Mouse (Mus musculus) cerebellum, adult 2 months (tissue): Measurements from ENCODE around the gene Kcnh2. TPM values are rescaled to one million over a fixed set of nuclear protein-coding genes. Genes with fewer than 3 reads are reported as not detected.

Experiments used
- DNase-seq, 2 experiments: peaks; one replicate each; pipeline ENCODE4 v3.0.0; 2021
- H3K27ac ChIP-seq: fragments of 200-500 bp; 2 replicates; pipeline ENCODE4 v1.5.1; 2012; ENCODE audit warnings: low read length, control low read depth, inconsistent platforms; ENCODE audit not compliant: insufficient read depth
- H3K27me3 ChIP-seq: fragments of 200-500 bp; 2 replicates; pipeline ENCODE4 v1.6.1; 2012; ENCODE audit warnings: inconsistent platforms, mild to moderate bottlenecking, low read length, moderate library complexity; ENCODE audit not compliant: control insufficient read depth, insufficient read depth
- H3K4me1 ChIP-seq: fragments of 200-500 bp; 2 replicates; pipeline ENCODE4 v1.6.1; 2011; ENCODE audit warnings: low read length; ENCODE audit not compliant: control insufficient read depth, insufficient read depth
- H3K4me3 ChIP-seq: fragments of 200-500 bp; replicated peaks from 2 replicates; pipeline ENCODE3; 2011; ENCODE audit warnings: mild to moderate bottlenecking, low read depth, low read length, control low read depth; ENCODE audit not compliant: insufficient read depth
- CTCF ChIP-seq: fragments of 200-500 bp; IDR thresholded peaks from 2 replicates; pipeline ENCODE4 v1.5.1; 2011; ENCODE audit warnings: low read depth, mild to moderate bottlenecking, control low read depth, low read length, moderate library complexity, borderline replicate concordance; ENCODE audit not compliant: insufficient read depth
- POLR2A ChIP-seq: fragments of 200-500 bp; IDR thresholded peaks from 2 replicates; pipeline ENCODE4 v1.6.1; 2011; ENCODE audit warnings: low read length, control low read depth, borderline replicate concordance; ENCODE audit not compliant: insufficient read depth
- WGBS: fragments of 180-500 bp; shearing (Covaris S2); methylation state at CpG from one replicate; pipeline ENCODE4 v1.1.7; 2018; 5-methylcytosine and 5-hydroxymethylcytosine counted together
- polyA plus RNA-seq: library from polyadenylated mRNA; depleted of rRNA; stranded (reverse); fragments of >200 nt; gene quantifications from 2 replicates; pipeline ENCODE4 v1.2.3, GENCODE M21; 2012

Gene Kcnh2
- polyA plus RNA-seq, 1 experiment: 85.2 TPM

DNA sequence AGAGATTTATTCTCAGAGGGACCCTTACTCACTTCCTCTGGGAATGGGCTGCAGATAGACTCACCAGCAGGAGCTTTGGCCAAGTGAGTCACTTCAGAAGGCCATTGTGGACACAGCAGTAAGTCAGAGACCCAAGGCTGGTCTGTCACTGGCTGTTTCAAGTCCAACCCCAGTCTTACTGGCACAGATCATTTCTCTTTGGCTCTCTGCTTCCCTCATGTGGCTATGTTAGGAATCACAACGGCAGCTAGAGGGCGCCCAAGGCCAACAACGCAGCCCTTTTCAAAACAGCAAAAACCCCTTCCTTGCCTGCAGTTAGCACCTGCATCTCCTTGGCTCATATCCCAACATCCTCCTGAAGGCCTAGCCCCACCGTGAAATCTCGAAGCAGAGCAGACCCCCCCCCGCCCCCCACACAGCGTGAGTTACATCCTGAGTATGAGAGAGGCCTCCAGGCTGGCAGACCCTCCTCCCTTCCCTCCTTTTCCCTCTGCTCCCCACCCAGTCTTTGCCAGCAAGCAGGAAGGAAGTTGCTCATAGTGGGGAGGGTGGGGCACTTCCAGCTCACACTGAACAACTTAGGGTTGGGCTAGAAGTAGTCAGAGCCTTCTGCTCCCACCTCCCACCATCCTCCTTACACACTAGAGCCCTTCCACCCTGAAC, 9.5 kb upstream of the Kcnh2 start:
- Histone ChIP-seq H3K4me3 (no peak overlapping the region), H3K4me1 (0 out of 2 replicates have a peak, but pooled peaks cover 3% of the 10 kb centered on the region), H3K27me3 (no peaks in the 10 kb centered on the region), H3K27ac (no peak overlapping the region)
- DNase-seq: peak; percentile 80 to 88
- 4% methylated on average over 7 of the region's 7 CpGs for WGBS
- TF ChIP-seq CTCF (peak; percentile 93), POLR2A (no peak)

- Histone ChIP-seq H3K4me3 (no peak overlapping the region), H3K27me3 (no peaks in the 10 kb centered on the region), H3K4me1 (0 out of 2 replicates have a peak, but pooled peaks cover 3% of the 10 kb centered on the region), H3K27ac (no peak overlapping the region)
- WGBS: 32% methylated on average over 7 of the region's 7 CpGs
- DNase-seq: peak in 1 of 2 experiments; percentile 22
- TF ChIP-seq POLR2A (no peak), CTCF (peak; percentile 22; the same call in 1 of the 2 replicates)
These were observed 6.1 kb upstream of the Kcnh2 start for GRCm38 (mm10) chr5:24357461-24357860.

DNA sequence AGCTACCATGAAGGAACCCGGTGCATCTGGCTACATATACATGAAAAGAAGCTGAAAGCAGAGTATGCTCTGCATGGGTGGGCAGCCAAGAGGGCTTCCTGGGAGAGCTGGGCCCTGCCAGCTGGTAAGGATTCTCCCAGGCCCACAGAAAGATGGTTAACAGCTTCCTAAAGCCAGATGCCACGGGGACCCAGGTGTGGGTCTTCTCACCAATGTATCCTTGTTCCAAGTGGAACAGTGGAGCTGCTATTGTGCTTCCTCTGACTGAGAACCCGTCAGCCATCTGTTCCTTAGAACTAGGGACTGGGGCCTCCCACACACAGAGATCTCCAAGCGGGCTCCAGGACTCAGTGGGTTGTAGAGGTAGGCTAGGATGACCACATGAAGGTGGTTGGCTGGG, 5.4 kb upstream of the Kcnh2 start:
- H3K4me1 ChIP-seq: 0 out of 2 replicates have a peak, but pooled peaks cover 3% of the 10 kb centered on the region
- 35% methylated on average over 4 of the region's 4 CpGs for WGBS
- no peak for DNase-seq
- no peak overlapping the region for H3K4me3 ChIP-seq
- H3K27me3 ChIP-seq: no peaks in the 10 kb centered on the region
- no peak overlapping the region for H3K27ac ChIP-seq
- no peak for TF ChIP-seq POLR2A
- TF ChIP-seq CTCF: no peak

DNA sequence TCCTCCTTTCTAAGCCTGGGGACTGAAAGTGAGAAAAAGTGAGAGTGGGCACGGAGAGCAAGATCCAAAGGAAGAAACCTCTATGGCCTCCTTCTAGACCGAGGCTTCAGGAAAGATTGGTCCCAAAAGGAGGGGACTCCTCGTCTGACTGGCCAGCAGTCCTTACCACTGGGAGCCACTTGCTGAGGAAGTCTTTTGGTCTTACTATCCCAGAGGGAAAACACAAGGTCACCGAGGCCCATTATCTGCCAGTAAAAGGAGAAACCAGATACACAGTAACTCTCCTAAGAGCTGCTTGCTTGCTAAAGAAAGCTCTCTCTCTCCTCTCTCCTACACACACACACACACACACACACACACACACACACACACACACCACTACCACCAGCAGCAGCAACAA, 1.9 kb upstream of the Kcnh2 start:
- TF ChIP-seq POLR2A: no peak
- no peak for TF ChIP-seq CTCF
- no peak for DNase-seq
- Histone ChIP-seq H3K27ac (no peak overlapping the region), H3K4me1 (peaks cover 18% of the 10 kb centered on the region), H3K27me3 (no peaks in the 10 kb centered on the region), H3K4me3 (no peak overlapping the region)
- WGBS: 80% methylated on average over 4 of the region's 4 CpGs

DNA sequence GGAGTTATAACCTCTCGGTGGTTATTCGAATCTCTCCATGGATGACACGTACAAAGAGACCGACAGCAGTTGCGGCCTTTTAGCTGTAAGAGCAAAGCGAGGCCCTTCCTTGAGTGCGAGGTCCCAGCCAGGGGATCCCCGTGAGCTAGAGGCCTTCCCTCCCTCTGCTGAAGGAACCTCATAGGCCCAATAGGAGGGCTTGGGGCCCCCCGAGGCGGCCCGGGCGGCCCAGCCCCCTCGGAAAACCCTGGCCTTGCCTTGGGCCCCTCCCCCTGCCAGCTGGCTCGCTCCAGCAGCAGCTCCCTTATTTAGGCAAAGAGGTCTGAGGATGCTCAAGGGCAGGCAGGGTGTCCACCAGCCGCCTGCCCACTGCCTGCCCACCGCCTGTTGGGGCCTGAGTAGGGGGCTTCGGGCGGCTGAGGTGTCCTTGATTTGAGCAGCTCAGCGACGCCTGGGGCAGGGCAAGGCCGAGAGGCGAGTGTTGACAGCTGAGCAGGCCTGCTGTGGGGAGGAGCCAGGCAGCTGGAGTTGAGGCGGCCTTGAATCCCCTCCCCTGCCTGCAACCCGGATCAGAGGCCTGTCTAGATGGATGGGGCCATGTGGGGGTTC, 951 bp upstream of the Kcnh2 start:
- Histone ChIP-seq H3K27me3 (no peaks in the 10 kb centered on the region), H3K4me1 (peaks cover 18% of the 10 kb centered on the region), H3K4me3 (peak overlapping the region; percentile 85), H3K27ac (peak overlapping the region; percentile 67; the same call in 1 of the 2 replicates)
- no peak for TF ChIP-seq POLR2A
- no peak for TF ChIP-seq CTCF
- 23% methylated on average over 24 of the region's 24 CpGs for WGBS
- DNase-seq: peak in 1 of 2 experiments; percentile 44

DNA sequence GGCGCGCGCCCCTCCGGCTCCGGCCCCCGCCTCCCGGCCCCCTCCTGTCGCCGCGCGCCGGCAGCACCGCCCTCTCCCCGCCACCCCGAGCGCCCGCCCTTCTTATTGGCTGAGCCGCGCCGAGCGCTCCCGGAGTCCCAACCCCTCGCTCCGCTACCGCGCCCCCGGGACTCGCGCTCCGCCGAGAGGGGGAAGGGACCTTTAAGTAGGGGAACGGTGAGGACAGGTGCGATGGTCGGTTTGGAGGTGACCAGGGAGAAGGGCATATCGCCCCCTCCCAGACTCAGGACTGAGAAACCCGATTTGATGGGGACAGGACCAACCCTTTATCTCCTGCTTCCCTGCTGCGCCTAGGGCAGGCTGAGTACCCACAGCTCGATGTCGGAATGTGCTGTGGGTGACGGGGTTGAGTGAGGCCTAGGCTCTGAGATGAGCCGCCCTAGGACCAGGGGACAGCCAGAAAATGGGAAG, 332 bp upstream of the Kcnh2 start:
- DNase-seq: peak; percentile 89 to 91
- 1% methylated on average over 40 of the region's 41 CpGs for WGBS
- TF ChIP-seq CTCF (no peak), POLR2A (peak; percentile 66; the same call in 1 of the 2 replicates)
- H3K4me1 ChIP-seq: peaks cover 16% of the 10 kb centered on the region
- peak overlapping the region; percentile 85 for H3K4me3 ChIP-seq
- H3K27ac ChIP-seq: peak overlapping the region; percentile 67
- no peaks in the 10 kb centered on the region for H3K27me3 ChIP-seq

DNA sequence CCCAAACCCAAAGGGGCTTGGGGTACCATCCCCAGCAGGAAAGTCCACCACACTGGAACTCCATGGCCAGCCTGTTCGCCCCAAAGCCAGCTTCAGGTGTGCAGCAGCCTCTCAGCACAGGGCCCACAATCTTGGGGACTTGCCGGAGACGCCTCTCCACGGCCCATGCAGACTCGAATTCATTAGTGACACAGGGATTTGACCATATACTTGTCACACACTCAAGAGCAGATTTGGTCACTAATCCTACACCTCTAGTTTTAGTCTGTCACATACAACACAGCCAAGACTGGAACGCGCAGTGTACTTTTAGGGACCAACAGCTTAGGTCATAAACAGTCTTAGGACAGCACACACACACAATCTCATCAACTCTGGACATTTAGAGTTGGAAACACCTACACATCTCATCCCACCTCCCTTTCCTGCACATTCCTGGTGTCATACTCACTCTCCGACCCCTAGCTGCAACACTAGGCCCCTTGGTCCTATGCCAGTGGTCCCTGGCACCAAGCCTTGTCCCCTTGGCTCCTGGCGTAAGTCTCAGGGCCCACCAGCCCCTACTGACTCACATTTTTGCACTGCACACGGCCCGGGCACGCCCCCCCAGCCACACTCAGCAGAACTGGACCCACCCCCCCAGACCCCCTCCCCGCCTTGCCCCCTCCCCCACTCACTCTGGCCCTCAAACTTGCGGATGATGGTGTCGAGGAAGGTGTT, 713 bp downstream of the Kcnh2 start:
- no peak overlapping the region for H3K27ac ChIP-seq
- WGBS: 37% methylated on average over 15 of the region's 15 CpGs

DNA sequence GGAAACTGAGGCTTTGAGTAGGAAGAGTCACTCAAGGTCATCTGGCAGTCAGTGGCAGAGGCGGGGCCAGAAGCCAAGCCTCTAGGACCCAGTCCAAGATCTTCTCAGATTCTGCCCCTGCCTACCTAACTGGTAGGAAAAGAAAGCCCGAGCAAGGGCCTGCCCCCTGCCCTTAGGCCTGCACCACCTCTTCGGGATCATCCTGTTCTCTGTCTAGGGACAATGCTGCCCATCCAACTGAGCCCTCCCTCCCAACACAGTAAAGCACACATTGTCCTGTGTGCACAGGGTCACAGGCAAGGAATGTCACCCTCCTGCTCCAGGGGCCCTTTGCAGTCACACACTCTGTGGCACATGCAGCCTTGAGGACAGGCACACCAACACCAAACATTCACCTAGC, 1.3 kb downstream of the Kcnh2 start:
- H3K27me3 ChIP-seq: no peaks in the 10 kb centered on the region
- H3K27ac ChIP-seq: no peak overlapping the region
- TF ChIP-seq CTCF (no peak), POLR2A (no peak)
- H3K4me1 ChIP-seq: peaks cover 17% of the 10 kb centered on the region
- 45% methylated on average over 3 of the region's 3 CpGs for WGBS
- H3K4me3 ChIP-seq: peak overlapping the region; percentile 7
- DNase-seq: no peak

More for the DNA sequence above, 713 bp downstream of the Kcnh2 start:
- peaks cover 16% of the 10 kb centered on the region for H3K4me1 ChIP-seq
- TF ChIP-seq POLR2A (no peak), CTCF (no peak)
- peak overlapping the region; percentile 64 for H3K4me3 ChIP-seq
- DNase-seq: peak in 1 of 2 experiments; percentile 52
- H3K27me3 ChIP-seq: no peaks in the 10 kb centered on the region
